Mouse (Mus musculus) heart, postnatal 0 days (tissue): ENCODE data around the gene Eps8. TPM values are rescaled to one million over a fixed set of nuclear protein-coding genes. Genes with fewer than 3 reads are reported as not detected.

Experiments
- ATAC-seq: fragments of 200-750 bp; cut with Nextera tagmentation; 2 replicates; pipeline ENCODE4 v1.8.0; 2017; ENCODE audit warnings: low read depth, moderate number of reproducible peaks, moderate library complexity; ENCODE audit not compliant: insufficient read depth
- DNase-seq: peaks from one replicate; pipeline ENCODE4 v3.0.0-alpha.2; 2016; ENCODE audit warnings: low spot score
- H3K27ac ChIP-seq: fragments of 300-500 bp; sonication (generic); 2 replicates; pipeline ENCODE4 v1.5.1; 2014; ENCODE audit warnings: low read depth, mild to moderate bottlenecking
- H3K27me3 ChIP-seq: fragments of 300-500 bp; sonication (generic); 2 replicates; pipeline ENCODE4 v1.6.1; 2014; ENCODE audit warnings: low read length, mixed read lengths; ENCODE audit not compliant: control insufficient read depth, insufficient read depth
- H3K36me3 ChIP-seq: fragments of 300-500 bp; sonication (generic); replicated peaks from 2 replicates; pipeline ENCODE4 v1.6.1; 2014; ENCODE audit warnings: low read length, mixed read lengths; ENCODE audit not compliant: control insufficient read depth, insufficient read depth
- H3K4me1 ChIP-seq: fragments of 300-500 bp; sonication (generic); 2 replicates; pipeline ENCODE4 v1.6.1; 2014; ENCODE audit warnings: antibody characterized with exemption; ENCODE audit not compliant: control insufficient read depth, insufficient read depth
- H3K4me2 ChIP-seq: fragments of 300-500 bp; sonication (generic); 2 replicates; pipeline ENCODE4 v1.6.1; 2014; ENCODE audit warnings: low read depth, mild to moderate bottlenecking, low read length, moderate library complexity
- H3K4me3 ChIP-seq: fragments of 300-500 bp; sonication (generic); 2 replicates; pipeline ENCODE4 v1.5.1; 2014; ENCODE audit warnings: low read depth, low read length
- H3K9ac ChIP-seq: fragments of 300-500 bp; sonication (generic); replicated peaks from 2 replicates; pipeline ENCODE4 v1.6.1; 2014; ENCODE audit warnings: low read depth, low read length, mixed read lengths
- H3K9me3 ChIP-seq: fragments of 300-500 bp; sonication (generic); replicated peaks from 2 replicates; pipeline ENCODE4 v1.6.1; 2016; ENCODE audit warnings: low read length; ENCODE audit not compliant: control insufficient read depth
- CTCF ChIP-seq: IDR thresholded peaks from 2 replicates; pipeline ENCODE4 v1.5.1; 2016; ENCODE audit warnings: antibody characterized with exemption, control low read depth, low read depth
- EP300 ChIP-seq: IDR thresholded peaks from 2 replicates; pipeline ENCODE4 v1.6.1; 2016; ENCODE audit warnings: antibody characterized with exemption, low read depth
- WGBS: fragments of 180-500 bp; shearing (Covaris S2); extraction: QIAGEN DNeasy Blood & Tissue Kit; methylation state at CpG from one replicate; pipeline ENCODE4 v1.1.7; 2014; 5-methylcytosine and 5-hydroxymethylcytosine counted together
- polyA plus RNA-seq: library from polyadenylated mRNA; unstranded; fragments of >200 nt; fragmentation: Nextera tagmentation; extraction: Ambion mirVana; gene quantifications from 2 replicates; pipeline ENCODE4 v1.2.1, GENCODE M21; 2015
- total RNA-seq: library from RNA; depleted of rRNA; stranded (reverse); fragments of >200 nt; gene quantifications from 2 replicates; pipeline ENCODE4 v1.2.3, GENCODE M21; 2014; ENCODE audit warnings: low replicate concordance

Gene Eps8
- total and polyA plus RNA-seq, 2 experiments from 2014 or later, result 15.1 to 24.4 TPM

GRCm38 (mm10) chr6:137495233-137495632, 159.4 kb downstream of the Eps8 start:
- H3K27me3 ChIP-seq, result no peaks in the 10 kb centered on the region
- WGBS, result 65% methylated on average over 6 of the region's 6 CpGs
- DNase-seq (no peak), ATAC-seq (no peak)
- H3K36me3 ChIP-seq, result no peaks in the 10 kb centered on the region
- H3K27ac ChIP-seq, result no peak overlapping the region
- H3K4me3 ChIP-seq, result no peak overlapping the region
- H3K4me1 ChIP-seq, result 0 out of 2 replicates have a peak, but pooled peaks cover 3% of the 10 kb centered on the region
- no peak overlapping the region for H3K9ac ChIP-seq
- TF ChIP-seq CTCF (no peak), EP300 (no peak)
- no peaks in the 10 kb centered on the region for H3K9me3 ChIP-seq
- H3K4me2 ChIP-seq, result no peak overlapping the region

GRCm38 (mm10) chr6:137494801-137495200, 159.9 kb downstream of the Eps8 start:
- Histone ChIP-seq H3K4me1 (0 out of 2 replicates have a peak, but pooled peaks cover 3% of the 10 kb centered on the region), H3K4me2 (no peak overlapping the region), H3K27ac (no peak overlapping the region), H3K27me3 (no peaks in the 10 kb centered on the region), H3K36me3 (no peaks in the 10 kb centered on the region; the same call in 1 of the 2 replicates), H3K4me3 (no peak overlapping the region), H3K9me3 (no peaks in the 10 kb centered on the region), H3K9ac (no peak overlapping the region)
- TF ChIP-seq EP300 (no peak), CTCF (no peak)
- DNase-seq, result no peak
- 76% methylated on average over 1 of the region's 1 CpGs for WGBS
- no peak for ATAC-seq

DNA sequence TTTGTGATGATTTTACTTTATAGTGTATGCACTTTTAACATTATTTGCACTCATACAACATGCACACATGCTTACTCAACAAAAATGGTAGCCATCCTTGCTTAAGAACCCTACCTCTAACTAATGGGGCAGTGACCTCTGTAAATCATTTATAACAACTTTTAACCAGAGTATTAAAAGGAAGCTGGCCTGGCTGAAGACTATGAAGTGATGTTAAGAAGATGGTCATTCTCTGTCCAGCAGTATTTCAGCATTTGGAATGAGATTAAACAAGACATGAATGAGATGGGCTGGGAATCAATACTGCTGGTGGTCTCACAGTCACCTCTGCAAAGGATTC, 160.6 kb downstream of the Eps8 start:
- Histone ChIP-seq H3K27ac (no peak overlapping the region), H3K9me3 (no peaks in the 10 kb centered on the region), H3K4me2 (no peak overlapping the region), H3K4me3 (no peak overlapping the region), H3K27me3 (no peaks in the 10 kb centered on the region), H3K9ac (no peak overlapping the region), H3K4me1 (0 out of 2 replicates have a peak, but pooled peaks cover 3% of the 10 kb centered on the region), H3K36me3 (no peaks in the 10 kb centered on the region; the same call in 1 of the 2 replicates)
- TF ChIP-seq CTCF (no peak), EP300 (no peak)
- DNase-seq (no peak), ATAC-seq (no peak)

DNA sequence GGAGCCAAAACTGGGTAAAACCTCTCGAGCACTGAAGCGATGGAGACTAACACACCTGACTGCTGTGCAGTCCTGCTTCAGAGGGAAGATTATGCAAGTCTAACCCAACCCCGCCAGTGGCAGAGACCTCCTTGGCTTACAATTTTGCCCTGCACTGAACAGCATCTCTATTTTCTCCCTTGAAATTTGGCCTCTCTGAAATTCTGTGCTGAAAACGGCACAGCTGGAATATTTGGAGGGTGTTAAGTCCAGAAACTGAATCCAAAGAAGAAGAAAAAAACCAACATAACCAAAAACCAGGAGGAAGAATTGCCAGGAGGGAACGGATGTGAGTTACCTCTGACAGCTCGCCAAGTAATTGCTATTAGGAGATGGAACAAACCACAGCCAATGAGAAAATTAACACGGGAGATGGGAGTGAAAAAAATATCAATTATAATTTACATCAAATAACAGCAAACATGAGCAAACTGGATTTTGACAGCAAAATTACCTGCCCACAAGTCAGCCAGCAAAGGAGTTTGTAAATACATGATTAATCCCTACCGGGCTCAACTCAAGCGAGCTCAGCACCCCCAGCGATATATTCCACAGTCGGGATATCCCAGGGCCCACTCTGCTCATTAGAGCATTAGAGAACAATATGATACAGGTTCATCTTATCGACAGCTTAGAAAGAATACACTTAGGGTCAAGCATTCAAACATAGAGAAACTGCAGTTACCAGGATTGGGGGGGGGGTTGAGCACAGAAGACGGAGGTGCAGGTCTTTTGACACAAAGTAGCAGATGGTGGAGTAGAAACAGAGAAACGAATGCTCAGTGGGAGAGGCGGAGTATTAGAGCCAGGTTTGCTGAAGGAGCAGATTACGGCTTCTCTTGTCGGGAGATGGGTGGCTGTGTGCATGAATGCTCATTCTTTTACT, 161.2 kb downstream of the Eps8 start:
- 82% methylated on average over 17 of the region's 17 CpGs for WGBS

DNA sequence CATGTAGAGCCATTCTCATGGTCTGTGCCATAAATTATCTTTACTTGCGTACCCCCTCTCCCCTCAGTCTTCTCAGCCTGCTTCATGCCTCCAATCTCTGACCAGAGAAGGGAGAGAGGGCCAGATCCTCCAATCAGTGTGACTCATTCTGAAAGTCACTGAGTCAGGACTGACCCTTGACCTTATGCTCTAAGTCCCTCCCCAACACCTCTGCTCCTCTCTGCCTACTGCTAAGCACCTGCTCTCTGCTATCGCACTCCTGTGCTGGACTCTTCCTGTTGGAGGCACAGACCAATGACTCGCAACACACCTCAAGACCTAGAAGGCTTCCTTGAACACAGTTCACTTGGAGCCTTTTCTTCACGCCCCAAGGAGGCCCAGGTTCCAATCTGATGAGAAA, 162.1 kb downstream of the Eps8 start:
- DNase-seq, result no peak
- Histone ChIP-seq H3K36me3 (no peaks in the 10 kb centered on the region; the same call in 1 of the 2 replicates), H3K4me1 (0 out of 2 replicates have a peak, but pooled peaks cover 3% of the 10 kb centered on the region), H3K9ac (no peak overlapping the region), H3K4me3 (no peak overlapping the region), H3K9me3 (no peaks in the 10 kb centered on the region), H3K4me2 (no peak overlapping the region), H3K27me3 (no peaks in the 10 kb centered on the region), H3K27ac (no peak overlapping the region)
- no peak for ATAC-seq
- WGBS, result 80% methylated on average over 4 of the region's 4 CpGs
- no peak for TF ChIP-seq EP300
- no peak for TF ChIP-seq CTCF

More for the DNA sequence above, 161.2 kb downstream of the Eps8 start:
- ATAC-seq (no peak), DNase-seq (no peak)
- Histone ChIP-seq H3K9me3 (no peaks in the 10 kb centered on the region), H3K4me2 (no peak overlapping the region), H3K4me3 (no peak overlapping the region), H3K36me3 (no peaks in the 10 kb centered on the region; the same call in 1 of the 2 replicates), H3K27me3 (no peaks in the 10 kb centered on the region), H3K9ac (no peak overlapping the region), H3K27ac (no peak overlapping the region), H3K4me1 (0 out of 2 replicates have a peak, but pooled peaks cover 3% of the 10 kb centered on the region)
- TF ChIP-seq CTCF, result no peak
- no peak for TF ChIP-seq EP300
